Mouse (Mus musculus): ENCODE results near the gene Nwd2. TPM values are rescaled to one million over a fixed set of nuclear protein-coding genes. Genes with fewer than 3 reads are reported as not detected.

Nwd2 gene
- polyA plus RNA-seq (2011; ENCODE audit: insufficient read depth, insufficient read length, low replicate concordance, missing spikeins) = not detected in 2 replicates

DNA sequence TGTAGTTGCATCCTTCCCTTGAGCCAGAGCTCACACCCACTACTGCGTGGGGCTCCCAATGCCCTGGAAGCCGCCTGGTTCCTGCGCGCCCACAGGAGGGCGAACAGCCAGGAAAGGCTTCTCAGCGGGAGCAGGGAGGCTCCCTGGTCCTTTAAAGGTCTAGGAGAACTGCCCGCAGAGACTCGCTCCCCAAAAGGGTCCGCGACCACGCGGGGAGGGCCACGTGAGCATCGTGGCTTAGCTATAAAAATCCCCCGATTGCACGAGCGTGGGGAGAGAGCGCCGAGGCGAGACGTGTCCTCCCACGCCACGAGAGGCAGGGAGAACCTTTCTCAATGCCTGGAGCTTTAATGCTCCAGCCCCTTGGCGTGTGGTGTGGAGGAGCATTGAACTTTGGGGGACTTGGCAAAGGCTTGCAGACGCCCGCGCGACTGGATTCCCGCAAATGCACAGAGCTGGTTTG lies at the start of gene Nwd2:
Nwd2 (plus strand) TSS at position 33 of the 463 bp plus-strand sequence.
- WGBS = 7% methylated on average over 29 of the region's 29 CpGs
- Histone ChIP-seq H3K4me3 (replicated peaks; ENCODE audit: control insufficient read depth, low read depth, low read length) (no peak within 1 kb of the TSS), H3K4me1 (ENCODE audit: control insufficient read depth, insufficient read depth, low read length) (no peaks in the 10 kb centered on the region), H3K27ac (ENCODE audit: control insufficient read depth, insufficient read depth, low read depth, low read length, poor library complexity) (no peak within 1 kb of the TSS)
- TF ChIP-seq POLR2A (IDR thresholded peaks at IDR 0.05; ENCODE audit: borderline replicate concordance, control insufficient read depth, low read depth, low read length) = no peak
- no peak for TF ChIP-seq CTCF (IDR thresholded peaks at IDR 0.05; ENCODE audit: control insufficient read depth, insufficient read depth, low read length)

- WGBS = 69% methylated on average over 2 of the region's 2 CpGs
- Histone ChIP-seq H3K27ac (ENCODE audit: control insufficient read depth, insufficient read depth, low read depth, low read length, poor library complexity) (no peak overlapping the region), H3K4me1 (ENCODE audit: control insufficient read depth, insufficient read depth, low read length) (no peaks in the 10 kb centered on the region), H3K4me3 (replicated peaks; ENCODE audit: control insufficient read depth, low read depth, low read length) (no peak overlapping the region)
- TF ChIP-seq POLR2A (IDR thresholded peaks at IDR 0.05; ENCODE audit: borderline replicate concordance, control insufficient read depth, low read depth, low read length) = no peak
- no peak for TF ChIP-seq CTCF (IDR thresholded peaks at IDR 0.05; ENCODE audit: control insufficient read depth, insufficient read depth, low read length)
Observed at GRCm38 (mm10) chr5:63607447-63607846, 41.5 kb upstream of the Nwd2 start.

DNA sequence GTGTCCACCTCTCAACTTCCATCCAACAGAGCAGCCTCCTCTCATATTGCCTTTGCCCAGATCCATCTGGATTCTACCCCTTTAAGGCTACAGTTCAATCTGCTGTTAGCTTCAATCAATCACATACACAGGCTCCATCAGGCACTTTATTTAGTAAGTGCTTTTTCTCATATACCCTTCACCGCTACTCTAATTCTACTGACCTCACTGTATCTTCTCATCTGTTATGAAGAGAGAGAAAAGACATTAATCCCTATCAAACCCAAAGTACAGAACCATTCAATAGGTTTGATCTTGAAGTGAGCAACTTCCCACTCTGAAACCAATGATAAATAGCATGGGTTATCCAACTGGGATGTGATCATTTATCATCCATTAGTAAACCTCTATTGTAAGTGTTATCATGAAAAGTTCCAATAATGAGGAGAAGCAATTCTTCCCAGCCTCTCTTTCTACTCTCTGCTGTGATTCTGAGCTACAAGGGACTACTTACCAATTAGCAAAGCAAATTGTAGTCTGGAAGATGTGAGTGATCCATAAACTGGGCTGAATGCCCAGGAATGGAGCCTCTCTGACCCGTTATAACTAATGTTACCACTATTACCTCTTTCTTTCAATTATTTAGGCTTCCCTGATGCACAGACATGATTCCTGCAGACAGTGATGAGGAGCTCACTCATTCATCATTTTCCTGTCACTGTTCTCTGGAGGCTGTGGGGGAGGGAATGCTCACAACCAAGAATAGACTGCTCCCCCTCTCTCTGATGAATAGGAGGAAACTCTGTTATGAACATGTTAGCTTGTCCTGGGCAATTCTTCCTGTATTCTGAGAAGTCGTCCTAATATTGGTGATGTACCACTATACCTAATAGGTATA lies 31.9 kb upstream of the Nwd2 start:
- Histone ChIP-seq H3K4me3 (replicated peaks; ENCODE audit: control insufficient read depth, low read depth, low read length) (no peak overlapping the region), H3K4me1 (ENCODE audit: control insufficient read depth, insufficient read depth, low read length) (no peaks in the 10 kb centered on the region), H3K27ac (ENCODE audit: control insufficient read depth, insufficient read depth, low read depth, low read length, poor library complexity) (no peak overlapping the region)
- WGBS = 66% methylated on average over 3 of the region's 3 CpGs
- TF ChIP-seq CTCF (IDR thresholded peaks at IDR 0.05; ENCODE audit: control insufficient read depth, insufficient read depth, low read length) (no peak), POLR2A (IDR thresholded peaks at IDR 0.05; ENCODE audit: borderline replicate concordance, control insufficient read depth, low read depth, low read length) (no peak)

DNA sequence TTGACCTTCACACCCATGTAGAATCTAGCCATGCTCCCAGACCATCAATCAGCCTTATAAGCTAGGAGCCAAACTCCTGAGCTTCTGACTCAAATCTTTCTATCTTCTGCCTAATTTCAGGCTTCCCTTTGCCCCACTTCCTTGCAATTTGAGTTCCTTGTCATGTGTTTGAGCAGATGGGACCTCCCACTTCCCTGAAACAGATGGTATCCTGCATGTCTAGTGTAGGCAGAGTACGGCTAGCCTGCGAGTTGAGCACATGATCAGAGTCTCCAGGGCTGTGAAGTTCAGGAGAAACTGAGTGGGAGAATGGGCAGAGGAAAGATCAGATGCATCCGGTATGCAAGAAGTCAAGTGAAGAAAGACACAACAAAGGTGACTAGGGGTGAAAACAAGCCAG lies 24.8 kb upstream of the Nwd2 start:
- 66% methylated on average over 3 of the region's 3 CpGs for WGBS
- Histone ChIP-seq H3K4me1 (ENCODE audit: control insufficient read depth, insufficient read depth, low read length) (no peaks in the 10 kb centered on the region), H3K27ac (ENCODE audit: control insufficient read depth, insufficient read depth, low read depth, low read length, poor library complexity) (no peak overlapping the region), H3K4me3 (replicated peaks; ENCODE audit: control insufficient read depth, low read depth, low read length) (no peak overlapping the region)
- TF ChIP-seq CTCF (IDR thresholded peaks at IDR 0.05; ENCODE audit: control insufficient read depth, insufficient read depth, low read length) = no peak
- no peak for TF ChIP-seq POLR2A (IDR thresholded peaks at IDR 0.05; ENCODE audit: borderline replicate concordance, control insufficient read depth, low read depth, low read length)

- Histone ChIP-seq H3K27ac (ENCODE audit: control insufficient read depth, insufficient read depth, low read depth, low read length, poor library complexity) (no peak overlapping the region), H3K4me3 (replicated peaks; ENCODE audit: control insufficient read depth, low read depth, low read length) (no peak overlapping the region), H3K4me1 (ENCODE audit: control insufficient read depth, insufficient read depth, low read length) (no peaks in the 10 kb centered on the region)
- WGBS = 83% methylated on average over 1 of the region's 1 CpGs
- TF ChIP-seq POLR2A (IDR thresholded peaks at IDR 0.05; ENCODE audit: borderline replicate concordance, control insufficient read depth, low read depth, low read length) (no peak), CTCF (IDR thresholded peaks at IDR 0.05; ENCODE audit: control insufficient read depth, insufficient read depth, low read length) (no peak)
Observed at GRCm38 (mm10) chr5:63627832-63628530, 20.9 kb upstream of the Nwd2 start.

- H3K4me3 ChIP-seq (replicated peaks; ENCODE audit: control insufficient read depth, low read depth, low read length) = no peak overlapping the region
- WGBS = 64% methylated on average over 3 of the region's 3 CpGs
- no peaks in the 10 kb centered on the region for H3K4me1 ChIP-seq (ENCODE audit: control insufficient read depth, insufficient read depth, low read length)
- TF ChIP-seq CTCF (IDR thresholded peaks at IDR 0.05; ENCODE audit: control insufficient read depth, insufficient read depth, low read length) (no peak), POLR2A (IDR thresholded peaks at IDR 0.05; ENCODE audit: borderline replicate concordance, control insufficient read depth, low read depth, low read length) (no peak)
- no peak overlapping the region for H3K27ac ChIP-seq (ENCODE audit: control insufficient read depth, insufficient read depth, low read depth, low read length, poor library complexity)
Observed at GRCm38 (mm10) chr5:63628531-63628871, 20.4 kb upstream of the Nwd2 start.

- Histone ChIP-seq H3K4me3 (replicated peaks; ENCODE audit: control insufficient read depth, low read depth, low read length) (no peak overlapping the region), H3K4me1 (ENCODE audit: control insufficient read depth, insufficient read depth, low read length) (no peaks in the 10 kb centered on the region), H3K27ac (ENCODE audit: control insufficient read depth, insufficient read depth, low read depth, low read length, poor library complexity) (no peak overlapping the region)
- 44% methylated on average over 2 of the region's 2 CpGs for WGBS
- TF ChIP-seq POLR2A (IDR thresholded peaks at IDR 0.05; ENCODE audit: borderline replicate concordance, control insufficient read depth, low read depth, low read length) (no peak), CTCF (IDR thresholded peaks at IDR 0.05; ENCODE audit: control insufficient read depth, insufficient read depth, low read length) (no peak)
Observed at GRCm38 (mm10) chr5:63634636-63635035, 14.3 kb upstream of the Nwd2 start.

DNA sequence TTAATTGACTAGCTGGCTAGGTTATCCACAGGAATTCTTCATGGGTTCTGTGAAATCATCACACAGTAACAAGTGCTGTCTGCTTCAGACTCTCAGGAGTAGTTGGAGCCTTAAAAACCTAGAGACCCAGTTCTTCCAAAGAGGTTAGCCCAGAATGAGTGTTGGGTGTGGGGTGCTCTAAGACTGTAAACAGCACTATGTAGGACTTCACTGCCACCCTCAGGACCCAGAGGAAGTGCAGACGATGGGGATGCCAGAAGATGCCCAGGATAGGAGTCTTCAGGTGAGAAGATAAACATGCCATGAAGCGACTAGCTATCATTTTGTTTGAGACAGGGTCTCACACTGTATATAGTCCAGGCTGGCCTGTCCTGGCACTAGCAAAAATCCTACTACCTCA lies 715 bp upstream of the Nwd2 start:
- no peaks in the 10 kb centered on the region for H3K4me1 ChIP-seq (ENCODE audit: control insufficient read depth, insufficient read depth, low read length)
- WGBS = 21% methylated on average over 2 of the region's 2 CpGs
- no peak for TF ChIP-seq POLR2A (IDR thresholded peaks at IDR 0.05; ENCODE audit: borderline replicate concordance, control insufficient read depth, low read depth, low read length)
- TF ChIP-seq CTCF (IDR thresholded peaks at IDR 0.05; ENCODE audit: control insufficient read depth, insufficient read depth, low read length) = no peak
- no peak overlapping the region for H3K4me3 ChIP-seq (replicated peaks; ENCODE audit: control insufficient read depth, low read depth, low read length)
- no peak overlapping the region for H3K27ac ChIP-seq (ENCODE audit: control insufficient read depth, insufficient read depth, low read depth, low read length, poor library complexity)

Measured in bone marrow, adult 2 months (tissue).